Mouse (Mus musculus): Measurements from ENCODE around the gene Gtsf1.

DNA sequence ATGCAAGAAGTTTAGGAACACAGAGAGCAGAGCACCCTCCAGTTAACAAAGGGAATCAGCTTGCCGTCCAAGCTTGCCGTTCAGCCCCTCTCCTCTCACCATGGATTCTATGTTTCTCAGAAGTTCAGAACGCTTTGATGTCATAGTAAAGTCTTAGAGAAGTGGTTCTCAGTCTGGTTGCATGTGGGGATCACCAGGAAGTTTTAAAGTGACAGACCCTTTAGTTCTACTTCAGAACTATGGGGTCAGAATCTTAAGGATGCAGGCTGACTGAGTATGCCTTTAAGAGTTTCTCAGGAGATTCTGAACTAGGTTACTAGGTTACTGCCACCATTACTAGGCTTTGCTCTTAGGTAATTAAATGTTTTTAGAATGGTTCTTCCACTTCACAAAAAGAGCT lies 18.1 kb upstream of the Gtsf1 start, which contains the start of gene Gtsf2:
- TF ChIP-seq CTCF (IDR thresholded peaks at IDR 0.05; ENCODE audit: low read depth, low read length) (no peak), POLR2A (IDR thresholded peaks at IDR 0.05; ENCODE audit: borderline replicate concordance, low read depth, low read length) (no peak)

Data from bone marrow macrophage, adult 2 months (primary cell).